20 mouse cellular contexts compared by ENCODE assay signal in genomic region chr9:72375639-72376038, GRCm38 (mm10).
"Had no signal": no experiment of that assay in that cellular context is flagged by ENCODE, and none has a peak within 500 bp of the region (broad histone marks: within the 10 kb centered on the region; RNA-seq: fewer than 3 reads in every experiment).

No protein-coding gene starts in this region.

- DNase-seq: kidney, adult 2 months; kidney, postnatal 25 days; layer of hippocampus, adult 9-11 months; left cerebral cortex, postnatal 4 days; liver, postnatal 0 days; lung, embryonic 14.5 days had no signal

- ATAC-seq: liver, postnatal 0 days; lung, postnatal 0 days; midbrain, embryonic 13.5 days; midbrain, embryonic 16.5 days had no signal

- H3K4me2 ChIP-seq: limb, embryonic 12.5 days; limb, embryonic 15.5 days; liver, embryonic 11.5 days; lung, embryonic 14.5 days; midbrain, embryonic 13.5 days; neural tube, embryonic 13.5 days had no signal

- H3K4me1 ChIP-seq: limb, embryonic 12.5 days; limb, embryonic 15.5 days; midbrain, embryonic 13.5 days; neural tube, embryonic 13.5 days had no signal

- H3K4me3 ChIP-seq: layer of hippocampus, adult 2 months; limb, embryonic 12.5 days; limb, embryonic 15.5 days; megakaryocyte, embryonic 14.5 days; midbrain, embryonic 10.5 days; midbrain, embryonic 13.5 days; myocyte; neural tube, embryonic 13.5 days had no signal

- H3K36me3 ChIP-seq: limb, embryonic 12.5 days; limb, embryonic 15.5 days; midbrain, embryonic 10.5 days; midbrain, embryonic 13.5 days; neural tube, embryonic 13.5 days had no signal

- H3K27ac ChIP-seq: kidney, postnatal 0 days; layer of hippocampus, adult 2 months; limb, embryonic 12.5 days; limb, embryonic 15.5 days; liver, embryonic 14.5 days; macrophage; midbrain, embryonic 10.5 days; midbrain, embryonic 13.5 days; neural tube, embryonic 13.5 days had no signal

- H3K9ac ChIP-seq: limb, embryonic 12.5 days; limb, embryonic 15.5 days; liver, embryonic 14.5 days; liver, postnatal 0 days; lung, embryonic 14.5 days; midbrain, embryonic 13.5 days; neural tube, embryonic 13.5 days had no signal

- H3K9me3 ChIP-seq: limb, embryonic 12.5 days; limb, embryonic 15.5 days; midbrain, embryonic 10.5 days; midbrain, embryonic 13.5 days; neural tube, embryonic 13.5 days had no signal

- H3K27me3 ChIP-seq: limb, embryonic 12.5 days; limb, embryonic 15.5 days; midbrain, embryonic 13.5 days; neural tube, embryonic 13.5 days had no signal
